Mouse (Mus musculus) retina, adult 2 months (tissue): ENCODE data around the gene Mterf1a.
A peak's percentile ranks its signal among the peaks of the same experiment; 100 is the strongest.
"Not testable (repeated sequence)": the region's sequence is repeated elsewhere in the genome, so short reads cannot be mapped to it uniquely, and the experiment has no call there.

Experiments used
- DNase-seq: peaks from one replicate; pipeline ENCODE4 v3.0.0-alpha.2; 2012; ENCODE audit warnings: low read depth, low spot score

Mterf1a gene

GRCm38 (mm10) chr5:3893459-3894293 lies at the start of gene Mterf1a:
Gene Mterf1a (minus strand): TSS chr5:3893933.
- DNase-seq, result peak; percentile 15

- not testable (repeated sequence) for DNase-seq
Observed at GRCm38 (mm10) chr5:3943169-3943568, 49.4 kb upstream of the Mterf1a start.

DNA sequence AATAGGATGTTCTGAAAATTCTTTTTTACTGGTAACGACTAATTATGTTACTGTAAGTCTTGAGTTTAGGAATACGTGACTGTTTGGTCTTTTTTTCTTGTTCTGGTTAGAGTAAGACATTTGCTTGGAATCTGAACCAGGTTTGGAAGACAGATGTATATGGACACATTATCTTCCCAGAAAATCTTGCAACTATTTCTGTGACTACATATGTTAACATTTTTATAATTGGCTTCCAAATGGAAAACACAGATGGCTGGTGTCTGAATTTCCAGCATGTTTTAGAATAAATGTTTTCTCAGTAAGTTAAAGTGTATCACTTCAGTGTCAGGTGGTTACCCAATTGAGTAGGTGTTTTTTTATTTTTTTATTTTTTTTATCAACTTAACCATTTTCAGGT lies 47.5 kb upstream of the Mterf1a start:
- DNase-seq, result no peak

DNA sequence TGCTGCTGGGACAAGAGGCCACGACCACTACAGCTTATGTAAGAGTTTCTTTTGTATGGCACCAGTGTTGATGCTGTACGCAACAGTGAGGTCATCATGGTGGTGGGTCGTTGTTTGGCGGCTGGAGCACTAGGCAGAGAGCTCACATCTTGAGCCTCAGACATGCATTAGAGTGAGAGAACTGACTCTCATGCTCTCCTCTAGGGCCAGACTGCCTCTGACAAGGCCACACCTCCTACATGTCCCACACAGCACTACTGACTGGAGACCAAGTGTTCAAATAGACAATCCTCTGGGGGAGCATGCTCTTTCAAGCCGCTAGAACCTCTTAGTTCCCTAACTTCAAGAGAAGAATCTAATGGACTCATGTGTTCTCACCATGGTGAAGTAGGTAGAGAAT lies 45.6 kb upstream of the Mterf1a start:
- no peak for DNase-seq

- no peak for DNase-seq
Observed at GRCm38 (mm10) chr5:3938905-3939304, 45.2 kb upstream of the Mterf1a start.

- no peak for DNase-seq
Observed at GRCm38 (mm10) chr5:3935778-3936554, 42.2 kb upstream of the Mterf1a start.

DNA sequence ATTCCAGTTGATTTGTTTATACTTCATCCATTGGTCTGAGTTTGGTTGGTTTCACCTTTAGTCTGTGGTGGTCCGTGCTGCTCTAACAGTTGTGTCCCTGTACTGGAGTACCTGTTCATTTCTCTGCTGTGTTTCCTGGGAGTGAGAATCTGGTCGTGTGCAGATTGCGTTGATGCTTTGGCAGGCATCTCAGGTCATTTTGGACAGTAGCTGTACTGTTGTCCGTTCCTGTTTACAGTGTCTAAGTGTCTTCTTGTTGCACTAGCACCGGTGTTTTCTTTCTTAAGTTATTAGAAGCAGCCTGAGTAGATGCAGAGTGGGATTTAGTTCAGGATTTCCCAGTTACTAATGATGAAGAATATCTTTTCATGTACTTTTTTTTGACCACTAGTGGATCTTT lies 41.5 kb upstream of the Mterf1a start:
- DNase-seq, result no peak

DNA sequence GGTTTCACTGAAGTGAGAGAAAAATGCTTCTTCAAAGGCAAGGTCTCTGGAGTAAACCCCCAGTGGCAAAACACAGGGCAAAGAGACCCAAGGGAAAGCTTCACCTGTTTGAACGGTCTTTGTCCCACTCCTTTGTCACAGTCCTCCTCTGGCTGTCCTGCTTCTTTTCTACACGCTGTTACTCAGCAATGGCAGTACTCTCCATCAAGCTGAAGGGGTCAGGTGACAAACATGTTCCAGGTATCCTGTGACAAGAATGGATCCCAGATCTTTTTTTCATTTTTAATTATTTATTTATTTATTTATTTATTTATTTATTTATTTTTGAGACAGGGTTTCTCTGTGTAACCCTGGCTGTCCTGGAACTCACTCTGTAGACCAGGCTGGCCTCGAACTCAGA lies 39.8 kb upstream of the Mterf1a start:
- DNase-seq, result no peak

DNA sequence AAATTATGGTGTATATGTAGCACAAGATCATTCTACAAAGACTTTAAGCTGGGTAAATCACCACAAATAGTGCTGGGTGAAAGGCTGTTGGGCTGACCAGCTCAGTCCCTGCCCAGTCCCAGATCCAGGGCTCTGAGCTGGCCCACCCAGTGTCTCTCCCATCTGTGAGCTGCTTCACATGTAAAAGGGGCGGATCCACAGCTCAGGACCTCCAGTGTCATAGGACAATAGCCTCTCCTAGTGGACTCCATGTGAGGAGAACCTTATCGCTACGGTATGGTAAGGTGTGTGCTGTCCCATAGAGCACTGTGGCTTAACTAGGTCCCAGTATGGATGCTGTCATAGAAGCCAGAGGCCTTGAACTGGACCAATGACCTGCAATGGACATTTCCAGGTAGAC lies 37.9 kb upstream of the Mterf1a start:
- DNase-seq, result no peak

DNA sequence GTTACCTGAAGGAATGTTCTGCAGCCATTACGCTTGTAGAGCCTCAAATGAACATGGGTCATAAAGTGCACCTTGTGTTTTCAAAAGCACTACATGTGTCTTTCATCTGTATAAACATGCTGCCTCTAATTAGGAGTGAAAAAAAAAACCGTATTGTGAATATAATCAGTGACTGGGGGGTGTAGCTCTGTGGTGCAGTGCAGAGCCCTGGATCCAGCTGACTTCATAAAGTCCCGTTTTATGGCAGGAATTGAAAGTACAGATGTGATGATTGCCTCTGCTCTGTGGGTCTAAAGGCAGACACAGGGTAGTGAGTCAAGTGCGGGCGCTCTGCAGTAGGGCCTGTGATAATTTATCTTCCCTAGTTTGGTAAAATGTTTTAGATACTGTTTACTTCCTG lies 37.0 kb upstream of the Mterf1a start:
- DNase-seq, result no peak

GRCm38 (mm10) chr5:3928690-3929046 lies 34.9 kb upstream of the Mterf1a start:
- no peak for DNase-seq

DNA sequence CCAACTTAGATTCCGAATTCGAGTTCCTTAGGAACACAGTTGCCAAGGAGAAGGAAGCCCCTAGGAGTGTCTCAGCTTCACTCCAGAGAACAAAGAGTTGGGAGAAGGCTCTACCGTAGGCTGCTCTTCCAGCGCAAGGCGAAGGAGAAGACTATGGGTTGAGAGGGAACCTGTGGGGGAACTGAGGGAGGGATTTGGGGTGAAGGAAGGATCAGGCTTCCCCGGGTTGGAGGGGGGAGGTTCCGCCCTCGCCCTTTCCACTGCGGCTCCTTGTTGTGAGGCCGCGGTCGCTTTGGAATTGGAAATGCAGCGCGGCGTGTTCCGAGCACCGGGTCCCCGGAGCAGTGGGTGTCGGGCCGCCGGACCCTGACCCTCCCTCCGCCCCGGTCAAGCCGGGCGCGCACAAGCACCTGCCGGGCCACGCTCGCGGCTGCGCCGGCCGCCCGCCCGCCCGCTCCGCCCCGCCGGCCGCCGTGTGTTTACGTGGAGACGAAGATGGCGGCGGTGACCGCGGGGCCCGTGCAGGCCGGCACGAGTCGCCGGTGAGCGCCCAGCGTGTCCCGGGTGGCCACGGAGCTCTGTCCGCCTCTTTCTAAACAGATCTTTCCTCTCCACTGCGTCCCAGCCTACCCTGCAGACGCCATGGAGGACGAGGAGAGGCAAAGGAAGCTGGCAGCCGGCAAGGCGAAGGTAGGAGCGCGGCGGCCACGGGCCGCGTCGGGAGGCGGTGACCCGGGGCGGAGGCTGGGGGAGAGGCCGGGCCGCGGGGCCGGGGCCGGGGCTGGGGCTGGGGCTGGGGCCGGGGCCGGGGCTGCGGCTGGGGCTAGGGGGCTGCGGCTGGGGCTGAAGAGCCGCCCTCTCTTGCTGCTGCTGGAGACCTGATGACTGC lies 34.3 kb upstream of the Mterf1a start, which contains the start of gene Akap9:
Akap9 (plus strand) TSS at position 254 of the 889 bp plus-strand sequence.
- DNase-seq, result peak; percentile 29

DNA sequence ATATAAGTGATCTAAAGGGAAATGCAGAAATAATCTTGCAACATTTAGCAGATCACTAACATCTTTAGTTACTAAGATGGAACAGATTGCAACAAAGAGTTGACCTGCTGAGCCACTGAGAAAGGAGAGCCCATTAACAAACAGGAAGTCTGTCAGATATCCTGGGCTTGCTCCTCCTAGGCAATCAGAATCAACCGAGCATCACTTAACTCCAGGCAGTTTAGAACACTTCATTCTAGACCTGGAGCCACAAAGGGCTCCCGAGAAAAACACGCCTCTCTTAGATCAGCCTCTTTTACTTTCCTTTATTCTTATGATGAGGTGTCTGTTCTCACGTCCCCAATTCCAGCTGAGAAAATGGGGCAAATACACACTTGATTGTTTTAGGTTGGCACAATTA lies 32.9 kb upstream of the Mterf1a start:
- DNase-seq, result no peak

DNA sequence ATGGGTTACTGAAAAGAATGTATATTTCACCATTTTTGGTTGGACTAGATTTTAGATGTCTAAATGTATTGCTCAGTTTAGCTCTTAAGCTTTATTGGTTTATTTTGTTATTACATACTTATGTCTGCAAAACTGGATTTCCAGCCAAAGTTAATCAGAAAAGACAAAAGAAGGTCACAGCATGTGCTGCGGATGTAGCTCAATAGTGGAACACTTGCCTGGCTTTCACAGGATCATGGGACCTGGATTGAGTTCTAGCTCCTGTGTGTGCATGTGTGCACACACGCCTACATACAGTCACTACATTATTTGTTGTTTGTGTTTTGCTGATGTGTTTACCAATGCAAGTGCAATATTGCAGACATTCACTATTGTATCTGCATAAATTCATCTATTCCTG lies 28.6 kb upstream of the Mterf1a start:
- DNase-seq, result no peak

DNA sequence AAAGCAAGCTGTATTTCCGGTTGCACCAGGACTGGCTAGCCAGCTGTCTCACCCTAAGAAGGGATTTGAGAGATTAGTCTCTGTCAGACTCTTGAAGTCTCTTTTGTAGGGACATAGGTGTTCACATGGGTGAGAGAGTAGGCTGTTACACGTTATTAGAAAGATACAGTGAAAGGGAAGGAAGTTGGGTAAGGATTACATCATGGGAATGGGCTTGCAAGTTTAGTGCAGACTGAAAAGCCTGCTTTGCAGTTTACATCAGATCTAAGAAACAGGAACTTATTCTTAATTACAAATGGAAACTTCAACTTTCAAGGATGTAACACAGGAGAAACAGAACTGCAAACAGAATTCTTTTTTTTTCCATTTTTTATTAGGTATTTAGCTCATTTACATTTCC lies 11.7 kb upstream of the Mterf1a start:
- DNase-seq, result no peak

GRCm38 (mm10) chr5:3894294-3894619 lies 524 bp upstream of the Mterf1a start:
- not testable (repeated sequence) for DNase-seq

DNA sequence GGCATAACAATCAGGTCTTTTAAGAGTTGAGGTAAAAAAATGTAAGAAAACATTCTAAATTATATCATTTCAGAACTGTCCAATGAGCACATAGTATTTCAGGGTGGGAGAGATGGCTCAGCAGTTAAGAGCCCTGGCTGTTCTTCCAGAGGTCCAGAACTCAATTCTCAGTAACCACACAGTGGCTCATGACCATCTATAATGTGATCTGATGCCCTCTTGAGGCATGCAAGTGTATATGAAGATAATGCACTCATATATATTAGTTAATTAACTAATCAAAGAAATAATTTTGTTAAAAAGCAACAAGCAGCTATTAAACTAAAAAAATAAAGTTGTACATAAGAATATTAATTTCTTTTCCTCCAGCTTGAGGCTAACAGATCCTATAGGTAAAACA lies 4.5 kb downstream of the Mterf1a start:
- DNase-seq, result no peak

- DNase-seq, result not testable (repeated sequence)
Observed at GRCm38 (mm10) chr5:3886862-3887261, 6.9 kb downstream of the Mterf1a start.

- no peak for DNase-seq
Observed at GRCm38 (mm10) chr5:3873485-3873884, 20.2 kb downstream of the Mterf1a start.

- no peak for DNase-seq
Observed at GRCm38 (mm10) chr5:3872348-3872747, 21.4 kb downstream of the Mterf1a start.

DNA sequence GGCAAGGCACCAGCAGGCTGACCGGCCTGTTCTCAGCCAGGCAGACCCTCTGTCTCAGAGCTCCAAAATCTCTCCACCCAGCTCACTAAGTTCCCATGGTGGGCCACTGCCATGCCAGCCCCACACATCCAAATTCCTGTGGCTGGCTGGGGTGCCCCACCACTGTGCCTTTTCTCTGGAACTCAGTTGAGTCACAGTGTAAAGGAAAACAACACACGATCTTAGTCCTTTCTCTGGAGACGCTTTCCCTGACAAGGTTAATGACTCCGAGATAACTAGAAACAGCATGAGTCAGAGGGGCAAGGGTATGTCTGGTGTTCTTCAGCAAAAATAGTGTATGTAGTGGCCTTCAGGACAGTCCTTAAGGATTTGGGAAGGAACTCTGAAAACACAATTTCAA lies 23.6 kb downstream of the Mterf1a start:
- no peak for DNase-seq

- DNase-seq, result no peak
Observed at GRCm38 (mm10) chr5:3845026-3845425, 48.7 kb downstream of the Mterf1a start, which contains the start of gene Lrrd1. Gene Lrrd1 (plus strand): TSS chr5:3845173.
